Mouse (Mus musculus) CH12.LX (cell line): ENCODE data around the gene Cdc20b.

ENCODE experiments used
- CTCF ChIP-seq, 2 experiments: IDR thresholded peaks in 1 of 2; conservative IDR thresholded peaks in 1 of 2; 2 replicates each; pipeline ENCODE4 v1.5.1; 2011 to 2012; ENCODE audit warnings: low read depth in 2 of 2, low read length in 2 of 2, improper control_type of control experiment in 1 of 2, inconsistent platforms in 1 of 2, mild to moderate bottlenecking in 1 of 2, moderate library complexity in 1 of 2
- E2F4 ChIP-seq: IDR thresholded peaks from 2 replicates; pipeline ENCODE4 v1.6.1; 2011; ENCODE audit warnings: low read depth, low read length, improper control_type of control experiment; ENCODE audit not compliant: insufficient replicate concordance
- EP300 ChIP-seq: IDR thresholded peaks from 2 replicates; pipeline ENCODE4 v1.6.1; 2011; ENCODE audit warnings: low read length, improper control_type of control experiment
- ETS1 ChIP-seq: conservative IDR thresholded peaks from 2 replicates; pipeline ENCODE4 v1.6.1; 2012; ENCODE audit warnings: low read depth, mild to moderate bottlenecking, inconsistent platforms, low read length, improper control_type of control experiment, moderate library complexity
- HCFC1 ChIP-seq: IDR thresholded peaks from 2 replicates; pipeline ENCODE4 v1.6.1; 2012; ENCODE audit warnings: low read depth, mild to moderate bottlenecking, inconsistent platforms, low read length, improper control_type of control experiment
- MAX ChIP-seq: IDR thresholded peaks from 2 replicates; pipeline ENCODE4 v1.6.1; 2011; ENCODE audit warnings: low read length, improper control_type of control experiment
- MXI1 ChIP-seq: IDR thresholded peaks from 2 replicates; pipeline ENCODE4 v1.6.1; 2011; ENCODE audit warnings: mild to moderate bottlenecking, low read depth, low read length, improper control_type of control experiment
- POLR2A ChIP-seq: IDR thresholded peaks from 2 replicates; pipeline ENCODE4 v1.6.1; 2011; ENCODE audit warnings: low read depth, mild to moderate bottlenecking, improper control_type of control experiment, low read length
- POLR2AphosphoS2 ChIP-seq: IDR thresholded peaks from 2 replicates; pipeline ENCODE4 v1.6.1; 2011; ENCODE audit warnings: low read depth, low read length, improper control_type of control experiment
- USF1 ChIP-seq: IDR thresholded peaks from 2 replicates; pipeline ENCODE4 v1.6.1; 2014; ENCODE audit warnings: low read depth, mild to moderate bottlenecking, inconsistent platforms, low read length, improper control_type of control experiment
- ZNF384 ChIP-seq: IDR thresholded peaks from 2 replicates; pipeline ENCODE4 v1.6.1; 2012; ENCODE audit warnings: low read depth, low read length, improper control_type of control experiment, inconsistent platforms

DNA sequence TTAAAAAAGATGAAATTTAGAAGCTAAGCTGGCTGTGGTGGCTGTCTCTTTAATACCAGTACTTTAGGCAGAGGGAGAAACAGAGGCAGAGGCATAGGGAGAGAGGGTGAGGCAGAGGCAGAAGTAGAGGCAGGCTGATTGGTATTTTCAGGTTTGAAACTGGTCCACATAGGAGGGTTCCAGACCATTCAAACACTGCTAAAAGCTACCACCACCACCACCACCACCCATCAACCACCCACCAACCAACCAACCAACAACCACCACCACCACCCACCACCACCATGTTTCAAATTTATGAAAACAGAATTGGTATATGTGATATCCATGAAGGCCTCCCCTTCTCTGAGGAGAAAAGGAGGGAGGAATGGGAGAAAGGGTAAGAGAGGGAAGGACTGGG lies 2.1 kb upstream of the Cdc20b start:
- TF ChIP-seq CTCF (conservative IDR thresholded peaks at IDR 0.05 in 1 of 2, IDR thresholded peaks at IDR 0.05 in 1 of 2; ENCODE audit: low read depth in 2 of 2, low read length in 2 of 2) = no peak
- no peak for TF ChIP-seq USF1
- no peak for TF ChIP-seq POLR2A
- TF ChIP-seq E2F4 = no peak
- TF ChIP-seq MXI1 = no peak
- TF ChIP-seq ZNF384 = no peak
- TF ChIP-seq MAX = no peak
- no peak for TF ChIP-seq HCFC1
- TF ChIP-seq ETS1 = no peak
- no peak for TF ChIP-seq EP300
- TF ChIP-seq POLR2AphosphoS2 = no peak
